Mouse (Mus musculus): ENCODE measurements around the gene Plbd2.
"Not testable (repeated sequence)": the region's sequence is repeated elsewhere in the genome, so short reads cannot be mapped to it uniquely, and the experiment has no call there.

Gene Plbd2

GRCm38 (mm10) chr5:120510982-120511642 is 7.7 kb upstream of the Plbd2 start, which contains the start of gene Slc8b1:
Gene Slc8b1, plus strand, starts transcription at chr5:120511168.
- peak; percentile 94 for DNase-seq

GRCm38 (mm10) chr5:120507311-120507710 is 3.9 kb upstream of the Plbd2 start:
- no peak for DNase-seq

GRCm38 (mm10) chr5:120506490-120506889 is 3.1 kb upstream of the Plbd2 start:
- no peak for DNase-seq

- DNase-seq: no peak
These were observed 2.4 kb upstream of the Plbd2 start for GRCm38 (mm10) chr5:120505781-120506180.

GRCm38 (mm10) chr5:120505368-120505767 is 1.9 kb upstream of the Plbd2 start:
- DNase-seq: peak; percentile 89

GRCm38 (mm10) chr5:120502675-120503143 is 716 bp downstream of the Plbd2 start:
- DNase-seq: peak; percentile 51

GRCm38 (mm10) chr5:120502147-120502621 is 1.2 kb downstream of the Plbd2 start:
- DNase-seq: peak; percentile 58

GRCm38 (mm10) chr5:120500609-120501008 is 2.8 kb downstream of the Plbd2 start:
- not testable (repeated sequence) for DNase-seq

GRCm38 (mm10) chr5:120499202-120499601 is 4.2 kb downstream of the Plbd2 start:
- DNase-seq: no peak

- DNase-seq: no peak
These were observed 6.4 kb downstream of the Plbd2 start for GRCm38 (mm10) chr5:120497071-120497470.

- DNase-seq: no peak
These were observed 7.7 kb downstream of the Plbd2 start for GRCm38 (mm10) chr5:120495703-120496226.

GRCm38 (mm10) chr5:120495064-120495702 is 8.2 kb downstream of the Plbd2 start:
- no peak for DNase-seq

GRCm38 (mm10) chr5:120493873-120494395 is 9.5 kb downstream of the Plbd2 start:
- DNase-seq: no peak

GRCm38 (mm10) chr5:120493440-120493839 is 10.0 kb downstream of the Plbd2 start:
- no peak for DNase-seq

- DNase-seq: no peak
These were observed 11.0 kb downstream of the Plbd2 start for GRCm38 (mm10) chr5:120492437-120492836.

GRCm38 (mm10) chr5:120490679-120491192 is 12.7 kb downstream of the Plbd2 start:
- DNase-seq: peak; percentile 68

- DNase-seq: no peak
These were observed 15.6 kb downstream of the Plbd2 start for GRCm38 (mm10) chr5:120487844-120488243.

- DNase-seq: no peak
These were observed 20.0 kb downstream of the Plbd2 start for GRCm38 (mm10) chr5:120483399-120483798.

- DNase-seq: no peak
These were observed 22.2 kb downstream of the Plbd2 start for GRCm38 (mm10) chr5:120481205-120481604.

GRCm38 (mm10) chr5:120479538-120479937 is 23.9 kb downstream of the Plbd2 start:
- no peak for DNase-seq

GRCm38 (mm10) chr5:120477993-120478392 is 25.4 kb downstream of the Plbd2 start:
- no peak for DNase-seq

- no peak for DNase-seq
These were observed 27.1 kb downstream of the Plbd2 start, which contains the start of gene Sds for GRCm38 (mm10) chr5:120476296-120476695. Gene Sds, plus strand, starts transcription at chr5:120476526.

- DNase-seq: no peak
These were observed 27.6 kb downstream of the Plbd2 start for GRCm38 (mm10) chr5:120475861-120476260.
